Mouse (Mus musculus): ENCODE data around the gene Txnrd2. TPM values are rescaled to one million over a fixed set of nuclear protein-coding genes. Genes with fewer than 3 reads are reported as not detected.

Txnrd2 gene
- polyA plus RNA-seq, 1 experiment = 21.3 TPM

DNA sequence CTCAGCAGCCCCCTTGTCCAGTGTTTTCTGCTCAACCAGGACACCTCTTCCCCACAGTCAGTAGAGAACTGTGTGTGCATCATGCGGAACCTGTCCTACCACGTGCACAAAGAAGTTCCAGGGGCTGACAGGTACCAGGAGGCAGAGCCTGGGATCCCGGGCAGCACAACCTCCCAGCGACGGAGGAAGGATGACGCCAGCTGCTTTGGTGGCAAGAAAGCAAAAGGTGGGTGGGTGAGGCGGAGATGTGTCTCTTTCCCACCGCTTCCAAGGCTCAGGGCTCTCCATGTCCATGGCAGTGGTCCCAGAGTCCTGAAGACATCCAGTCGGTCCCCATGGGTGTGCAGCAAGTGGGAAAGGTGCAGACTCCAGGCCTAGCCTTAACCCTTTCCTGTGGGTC is 26.2 kb upstream of the Txnrd2 start:
- Histone ChIP-seq H3K79me2 (ENCODE audit: control insufficient read depth, insufficient read depth) (no peaks in the 10 kb centered on the region), H3K36me3 (ENCODE audit: control insufficient read depth, insufficient read depth) (no peaks in the 10 kb centered on the region), H3K4me3 (no peak overlapping the region), H3ac (ENCODE audit: control insufficient read depth, insufficient read length) (no peak overlapping the region), H3K4me2 (ENCODE audit: low read depth) (no peak overlapping the region), H3K27me3 (ENCODE audit: control insufficient read depth, insufficient read depth, insufficient read length) (no peaks in the 10 kb centered on the region)
- no peak for TF ChIP-seq POLR2AphosphoS2 (IDR thresholded peaks at IDR 0.05; ENCODE audit: insufficient read length, low read depth)

DNA sequence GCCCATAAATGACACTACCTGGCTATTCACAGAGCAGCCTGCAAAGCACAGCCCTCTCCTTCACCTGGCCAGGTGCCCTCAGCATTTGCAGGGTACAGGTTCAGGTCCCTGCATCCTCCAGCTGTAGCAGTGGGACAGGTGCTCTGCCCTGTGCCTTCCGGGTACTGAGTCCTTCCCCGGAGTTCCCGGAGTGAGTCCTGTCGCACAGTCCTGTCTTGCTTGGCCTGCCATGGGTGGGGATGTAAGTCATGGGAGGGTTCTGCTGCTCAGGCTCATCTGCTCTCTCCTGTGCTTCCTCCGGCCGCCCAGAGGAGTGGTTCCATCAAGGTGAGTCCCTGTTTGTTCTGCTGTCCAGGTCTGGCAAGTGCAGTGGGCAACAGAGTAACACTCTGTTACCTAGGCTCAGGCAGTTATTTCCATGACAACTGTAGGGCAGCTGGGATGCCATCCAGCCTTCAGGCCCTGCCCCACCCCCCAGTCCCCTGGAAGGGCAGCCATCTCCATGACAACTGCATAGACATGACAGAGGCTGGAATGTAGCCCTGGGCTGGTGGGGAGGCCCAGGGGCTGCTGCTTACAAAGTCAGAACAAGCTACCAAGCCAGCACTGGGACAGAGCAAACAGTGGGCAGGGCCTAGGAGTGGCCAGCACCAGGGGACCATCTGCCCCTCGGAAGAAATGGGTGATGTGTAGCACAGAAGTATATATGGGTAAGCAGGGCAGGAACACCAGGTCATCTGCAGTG is 25.5 kb upstream of the Txnrd2 start:
- no peaks in the 10 kb centered on the region for H3K36me3 ChIP-seq (ENCODE audit: control insufficient read depth, insufficient read depth)

DNA sequence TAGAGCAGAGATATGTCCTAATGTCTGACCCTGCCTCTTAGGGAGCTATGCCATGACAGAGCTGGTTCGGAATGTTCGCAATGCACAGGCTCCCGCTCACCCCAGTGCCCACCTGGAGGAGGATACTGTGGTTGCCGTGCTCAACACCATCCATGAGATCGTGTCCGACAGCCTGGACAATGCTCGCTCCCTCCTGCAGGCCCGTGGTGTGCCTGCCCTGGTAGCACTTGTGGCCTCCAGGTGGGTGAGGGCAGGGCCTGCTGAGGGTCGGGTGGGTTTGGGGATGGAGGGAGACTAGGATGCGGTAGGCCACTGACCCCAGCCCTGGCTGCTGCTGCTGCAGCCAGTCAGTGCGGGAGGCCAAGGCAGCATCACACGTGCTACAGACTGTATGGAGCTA is 22.9 kb upstream of the Txnrd2 start:
- H3K4me2 ChIP-seq (ENCODE audit: low read depth) = no peak overlapping the region
- H3K4me3 ChIP-seq = no peak overlapping the region
- H3K27me3 ChIP-seq (ENCODE audit: control insufficient read depth, insufficient read depth, insufficient read length) = no peaks in the 10 kb centered on the region
- no peaks in the 10 kb centered on the region for H3K79me2 ChIP-seq (ENCODE audit: control insufficient read depth, insufficient read depth)
- peaks cover 7% of the 10 kb centered on the region for H3K36me3 ChIP-seq (ENCODE audit: control insufficient read depth, insufficient read depth)
- TF ChIP-seq POLR2AphosphoS2 (IDR thresholded peaks at IDR 0.05; ENCODE audit: insufficient read length, low read depth) = peak; percentile 12
- TF ChIP-seq E2F4 (IDR thresholded peaks at IDR 0.05; ENCODE audit: insufficient read depth) = no peak
- no peak overlapping the region for H3ac ChIP-seq (ENCODE audit: control insufficient read depth, insufficient read length)

More for the DNA sequence above, 25.5 kb upstream of the Txnrd2 start:
- no peak overlapping the region for H3K4me2 ChIP-seq (ENCODE audit: low read depth)
- TF ChIP-seq REST (IDR thresholded peaks at IDR 0.05; ENCODE audit: insufficient read depth, insufficient read length) (no peak), MAX (IDR thresholded peaks at IDR 0.05; ENCODE audit: low read depth) (no peak), TCF3 (IDR thresholded peaks at IDR 0.05; ENCODE audit: insufficient read length, low read depth) (no peak), TCF12 (IDR thresholded peaks at IDR 0.05; ENCODE audit: insufficient read depth, poor library complexity, severe bottlenecking) (no peak), MYOD1 (IDR thresholded peaks at IDR 0.05; ENCODE audit: control insufficient read depth in 1 of 3, insufficient read length in 2 of 3, low read depth in 2 of 3) (no peak), POLR2AphosphoS2 (IDR thresholded peaks at IDR 0.05; ENCODE audit: insufficient read length, low read depth) (no peak), MYOG (IDR thresholded peaks at IDR 0.05; ENCODE audit: control insufficient read depth in 1 of 3, insufficient read depth in 1 of 3, insufficient read length in 2 of 3, low read depth in 2 of 3) (no peak), CEBPB (IDR thresholded peaks at IDR 0.05; ENCODE audit: insufficient read depth, poor library complexity, severe bottlenecking) (no peak), POLR2A (IDR thresholded peaks at IDR 0.05; ENCODE audit: insufficient read length, low read depth) (no peak), SRF (IDR thresholded peaks at IDR 0.05; ENCODE audit: control insufficient read depth, insufficient read length, low read depth) (no peak), E2F4 (IDR thresholded peaks at IDR 0.05; ENCODE audit: insufficient read depth) (no peak), USF1 (IDR thresholded peaks at IDR 0.05; ENCODE audit: low read depth) (no peak)
- H3K79me2 ChIP-seq (ENCODE audit: control insufficient read depth, insufficient read depth) = no peaks in the 10 kb centered on the region
- H3K4me3 ChIP-seq = no peak overlapping the region
- no peaks in the 10 kb centered on the region for H3K27me3 ChIP-seq (ENCODE audit: control insufficient read depth, insufficient read depth, insufficient read length)
- no peak overlapping the region for H3ac ChIP-seq (ENCODE audit: control insufficient read depth, insufficient read length)

DNA sequence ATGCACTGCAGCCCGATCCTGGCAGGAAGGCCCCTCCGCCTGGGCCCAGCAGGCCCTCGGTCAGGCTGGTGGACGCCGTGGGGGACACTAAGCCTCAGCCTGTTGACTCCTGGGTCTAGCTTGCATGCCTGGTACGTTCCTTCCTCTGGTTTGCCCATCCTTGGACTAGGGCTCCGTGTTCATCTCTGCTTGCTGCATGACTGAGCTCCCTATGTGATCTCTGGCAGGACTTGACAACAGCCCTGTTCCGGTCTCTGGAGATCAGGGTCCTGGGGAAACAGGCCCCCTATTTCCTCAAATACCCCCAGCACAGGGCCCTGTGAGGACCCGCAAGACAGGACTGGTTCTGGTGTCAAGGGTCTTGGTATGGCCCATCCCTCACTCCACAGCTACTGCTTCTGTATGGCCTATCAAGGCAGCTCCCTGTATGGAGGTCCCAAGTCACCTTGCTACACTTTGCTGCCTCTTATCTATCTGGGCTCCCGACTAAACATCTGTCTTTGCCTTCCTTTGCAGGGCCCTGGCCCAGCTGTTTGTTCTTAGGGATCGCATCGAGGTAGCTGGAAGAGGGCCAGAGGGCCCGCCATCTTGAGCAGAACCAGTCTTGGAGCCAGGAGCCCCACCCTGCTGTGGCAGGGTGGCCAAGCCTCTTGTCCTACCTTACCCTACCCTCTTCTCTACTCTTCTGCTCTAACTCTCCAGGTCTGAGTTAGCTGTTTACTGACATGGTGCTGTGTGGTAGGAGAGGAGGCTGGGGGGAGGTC is 20.9 kb upstream of the Txnrd2 start:
- no peak overlapping the region for H3K4me3 ChIP-seq
- peaks cover 14% of the 10 kb centered on the region for H3K36me3 ChIP-seq (ENCODE audit: control insufficient read depth, insufficient read depth)
- H3K4me2 ChIP-seq (ENCODE audit: low read depth) = no peak overlapping the region
- no peaks in the 10 kb centered on the region for H3K27me3 ChIP-seq (ENCODE audit: control insufficient read depth, insufficient read depth, insufficient read length)
- H3K79me2 ChIP-seq (ENCODE audit: control insufficient read depth, insufficient read depth) = no peaks in the 10 kb centered on the region
- TF ChIP-seq CEBPB (IDR thresholded peaks at IDR 0.05; ENCODE audit: insufficient read depth, poor library complexity, severe bottlenecking) (no peak), POLR2A (IDR thresholded peaks at IDR 0.05; ENCODE audit: insufficient read length, low read depth) (peak; percentile 11)
- H3ac ChIP-seq (ENCODE audit: control insufficient read depth, insufficient read length) = no peak overlapping the region

DNA sequence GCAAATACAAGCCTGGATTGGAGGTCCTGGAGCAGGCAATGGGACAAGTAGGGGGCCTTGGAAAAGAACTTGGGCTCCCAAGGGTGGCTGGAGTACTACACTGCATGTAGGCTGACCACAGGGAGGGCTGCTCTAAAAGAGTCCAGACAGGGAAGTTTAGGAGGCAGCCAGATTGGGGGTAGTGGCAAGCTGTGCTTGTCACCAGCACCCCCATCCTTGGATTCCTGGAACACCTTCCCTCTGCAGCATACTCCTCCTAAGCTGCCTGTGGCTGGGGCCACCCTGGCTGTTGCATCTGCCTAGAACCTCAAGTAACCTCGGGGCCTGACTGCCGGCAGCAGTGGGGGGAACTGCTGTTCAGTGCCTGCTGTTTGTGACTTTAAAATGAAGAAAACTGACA is 20.3 kb upstream of the Txnrd2 start:
- no peaks in the 10 kb centered on the region for H3K79me2 ChIP-seq (ENCODE audit: control insufficient read depth, insufficient read depth)
- H3K4me3 ChIP-seq = no peak overlapping the region
- TF ChIP-seq POLR2AphosphoS2 (IDR thresholded peaks at IDR 0.05; ENCODE audit: insufficient read length, low read depth) (peak; percentile 50), USF1 (IDR thresholded peaks at IDR 0.05; ENCODE audit: low read depth) (no peak), REST (IDR thresholded peaks at IDR 0.05; ENCODE audit: insufficient read depth, insufficient read length) (no peak)
- H3K27me3 ChIP-seq (ENCODE audit: control insufficient read depth, insufficient read depth, insufficient read length) = no peaks in the 10 kb centered on the region
- peaks cover 14% of the 10 kb centered on the region for H3K36me3 ChIP-seq (ENCODE audit: control insufficient read depth, insufficient read depth)
- no peak overlapping the region for H3K4me2 ChIP-seq (ENCODE audit: low read depth)
- no peak overlapping the region for H3ac ChIP-seq (ENCODE audit: control insufficient read depth, insufficient read length)

GRCm38 (mm10) chr16:18406293-18406692 is 19.9 kb upstream of the Txnrd2 start:
- Histone ChIP-seq H3K4me2 (ENCODE audit: low read depth) (no peak overlapping the region), H3K36me3 (ENCODE audit: control insufficient read depth, insufficient read depth) (peaks cover 14% of the 10 kb centered on the region), H3K4me3 (no peak overlapping the region), H3K79me2 (ENCODE audit: control insufficient read depth, insufficient read depth) (no peaks in the 10 kb centered on the region), H3ac (ENCODE audit: control insufficient read depth, insufficient read length) (no peak overlapping the region), H3K27me3 (ENCODE audit: control insufficient read depth, insufficient read depth, insufficient read length) (no peaks in the 10 kb centered on the region)
- TF ChIP-seq CEBPB (IDR thresholded peaks at IDR 0.05; ENCODE audit: insufficient read depth, poor library complexity, severe bottlenecking) = no peak
- TF ChIP-seq SRF (IDR thresholded peaks at IDR 0.05; ENCODE audit: control insufficient read depth, insufficient read length, low read depth) = no peak
- TF ChIP-seq USF1 (IDR thresholded peaks at IDR 0.05; ENCODE audit: low read depth) = no peak
- TF ChIP-seq MYOD1 (IDR thresholded peaks at IDR 0.05; ENCODE audit: control insufficient read depth in 1 of 3, insufficient read length in 2 of 3, low read depth in 2 of 3) = peak in 1 of 3 experiments; percentile 20
- no peak for TF ChIP-seq TCF12 (IDR thresholded peaks at IDR 0.05; ENCODE audit: insufficient read depth, poor library complexity, severe bottlenecking)
- TF ChIP-seq MAX (IDR thresholded peaks at IDR 0.05; ENCODE audit: low read depth) = no peak
- TF ChIP-seq MYOG (IDR thresholded peaks at IDR 0.05; ENCODE audit: control insufficient read depth in 1 of 3, insufficient read depth in 1 of 3, insufficient read length in 2 of 3, low read depth in 2 of 3) = no peak
- no peak for TF ChIP-seq E2F4 (IDR thresholded peaks at IDR 0.05; ENCODE audit: insufficient read depth)
- no peak for TF ChIP-seq TCF3 (IDR thresholded peaks at IDR 0.05; ENCODE audit: insufficient read length, low read depth)
- TF ChIP-seq POLR2A (IDR thresholded peaks at IDR 0.05; ENCODE audit: insufficient read length, low read depth) = peak; percentile 18
- TF ChIP-seq REST (IDR thresholded peaks at IDR 0.05; ENCODE audit: insufficient read depth, insufficient read length) = no peak
- TF ChIP-seq POLR2AphosphoS2 (IDR thresholded peaks at IDR 0.05; ENCODE audit: insufficient read length, low read depth) = peak; percentile 74

Data from myocyte (in vitro differentiated cells).